Mouse (Mus musculus): Measurements from ENCODE around the gene Pum2. TPM values are rescaled to one million over a fixed set of nuclear protein-coding genes. Genes with fewer than 3 reads are reported as not detected.

The Pum2 gene
- 16.6 and 17.2 TPM in 2 replicates for polyA plus RNA-seq (2021; fragmentation: Nextera tagmentation)
- long read RNA-seq, experiment 1, full-length matches to known transcripts = 9 of 78 reads
- long read RNA-seq, experiment 1, partial matches to known transcripts = 62 of 78 reads
- long read RNA-seq, experiment 1, other reads (novel, unspliced or antisense) = 7 of 78 reads
- long read RNA-seq, experiment 2, full-length matches to known transcripts = 17 of 141 reads
- long read RNA-seq, experiment 2, partial matches to known transcripts = 48 of 141 reads
- long read RNA-seq, experiment 2, other reads (novel, unspliced or antisense) = 76 of 141 reads

DNA sequence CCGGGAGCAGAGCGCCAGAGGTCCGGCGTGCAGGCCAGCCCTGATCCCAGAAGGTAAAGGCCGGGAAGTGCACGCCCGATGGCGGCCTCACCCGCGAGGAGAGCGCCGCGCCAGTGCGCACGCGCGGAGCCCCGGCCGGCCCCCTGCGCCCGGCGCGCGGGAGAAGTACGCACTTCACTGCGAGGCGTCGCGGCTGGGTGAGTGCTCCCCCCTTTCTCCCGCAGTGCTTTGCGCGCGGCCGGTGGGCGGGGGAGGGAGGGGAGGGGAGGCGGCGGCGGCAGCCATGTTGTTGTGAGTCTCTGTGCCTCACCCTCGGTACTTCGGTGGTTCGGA is at the start of gene Pum2:
TSS of gene Pum2 (plus strand) at position 161 of the 333 bp plus-strand sequence.

DNA sequence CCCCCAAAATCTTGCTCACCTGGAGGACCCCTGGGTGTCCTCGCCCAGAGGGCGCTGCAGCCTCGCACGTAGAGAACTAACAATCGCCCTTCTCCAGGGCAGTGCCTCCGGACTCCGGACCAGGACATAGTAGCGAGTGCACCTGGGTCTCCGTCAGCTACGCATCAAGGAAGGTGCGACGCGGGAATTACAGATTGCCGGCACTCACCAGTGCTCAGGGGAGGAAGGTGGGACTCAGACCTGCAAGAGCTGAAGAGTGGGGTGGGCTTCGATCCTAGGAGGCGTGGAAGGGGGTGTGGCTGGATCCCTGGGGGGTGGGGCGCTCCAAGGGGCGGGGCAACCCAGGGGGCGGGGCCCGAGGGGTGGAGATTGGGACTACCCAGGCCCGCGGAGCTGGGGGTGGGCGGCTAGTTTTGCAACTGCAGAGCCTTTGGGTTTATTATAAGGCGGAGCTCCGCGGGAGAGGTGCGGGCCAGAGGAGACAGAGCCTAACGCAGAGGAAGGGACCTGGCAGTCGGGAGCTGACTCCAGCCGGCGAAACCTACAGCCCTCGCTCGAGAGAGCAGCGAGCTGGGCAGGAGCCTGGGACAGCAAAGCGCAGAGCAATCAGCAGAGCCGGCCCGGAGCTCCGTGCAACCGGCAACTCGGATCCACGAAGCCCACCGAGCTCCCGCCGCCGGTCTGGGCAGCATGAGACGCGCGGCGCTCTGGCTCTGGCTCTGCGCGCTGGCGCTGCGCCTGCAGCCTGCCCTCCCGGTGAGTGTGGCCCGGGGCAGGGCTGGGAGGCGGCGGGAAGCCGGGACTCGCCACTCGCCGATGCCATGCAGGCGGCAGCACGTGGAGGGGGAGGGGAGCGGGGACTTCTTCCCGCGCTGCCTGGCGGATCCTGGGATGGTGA is 97.3 kb downstream of the Pum2 start, which contains the start of gene Sdc1:
TSS of gene Sdc1 (plus strand) at position 378 of the 898 bp plus-strand sequence.

Other genes starting within 250 kb of the Pum2 start
- 42.2 and 53.1 TPM in 2 replicates for gene Rhob, start 174.1 kb upstream of the Pum2 start, polyA plus RNA-seq (2021; fragmentation: Nextera tagmentation)
- gene Slc7a15, start 75.1 kb upstream of the Pum2 start, polyA plus RNA-seq (2021; fragmentation: Nextera tagmentation) = not detected in 2 replicates
- gene Sdc1, start 97.2 kb downstream of the Pum2 start, polyA plus RNA-seq (2021; fragmentation: Nextera tagmentation) = 0.43 and 0.50 TPM in 2 replicates
- 142 and 145 TPM in 2 replicates for gene Laptm4a, start 247.5 kb downstream of the Pum2 start, polyA plus RNA-seq (2021; fragmentation: Nextera tagmentation)

Data from layer of hippocampus, adult 6 months (tissue).